Mouse (Mus musculus) limb, embryonic 15.5 days (tissue): ENCODE data around the gene Mesp1. TPM values are rescaled to one million over a fixed set of nuclear protein-coding genes. Genes with fewer than 3 reads are reported as not detected.
A peak's percentile ranks its signal among the peaks of the same experiment; 100 is the strongest.

ENCODE experiments used
- ATAC-seq: fragments of 200-750 bp; cut with Nextera tagmentation; 2 replicates; pipeline ENCODE4 v1.8.0; 2017; ENCODE audit warnings: low read depth, moderate TSS enrichment; ENCODE audit not compliant: insufficient number of reproducible peaks, low FRiP score, low TSS enrichment
- H3K27ac ChIP-seq: fragments of 300-500 bp; sonication (generic); 2 replicates; pipeline ENCODE4 v1.5.1; 2015; ENCODE audit warnings: moderate library complexity, mild to moderate bottlenecking, inconsistent platforms
- H3K27me3 ChIP-seq: fragments of 300-500 bp; sonication (generic); 2 replicates; pipeline ENCODE4 v1.6.1; 2015; ENCODE audit warnings: inconsistent platforms
- H3K36me3 ChIP-seq: fragments of 300-500 bp; sonication (generic); 2 replicates; pipeline ENCODE4 v1.6.1; 2015; ENCODE audit warnings: inconsistent platforms
- H3K4me1 ChIP-seq: fragments of 300-500 bp; sonication (generic); 2 replicates; pipeline ENCODE4 v1.6.1; 2015; ENCODE audit warnings: inconsistent platforms
- H3K4me2 ChIP-seq: fragments of 300-500 bp; sonication (generic); 2 replicates; pipeline ENCODE4 v1.6.1; 2015; ENCODE audit warnings: mild to moderate bottlenecking, inconsistent platforms
- H3K4me3 ChIP-seq: fragments of 300-500 bp; sonication (generic); 2 replicates; pipeline ENCODE4 v1.5.1; 2015; ENCODE audit warnings: mild to moderate bottlenecking, inconsistent platforms
- H3K9ac ChIP-seq: fragments of 300-500 bp; sonication (generic); 2 replicates; pipeline ENCODE4 v1.6.1; 2015; ENCODE audit warnings: inconsistent platforms
- H3K9me3 ChIP-seq: fragments of 300-500 bp; sonication (generic); 2 replicates; pipeline ENCODE4 v1.6.1; 2016; ENCODE audit warnings: inconsistent platforms
- WGBS: fragments of 180-500 bp; shearing (Covaris S2); methylation state at CpG from one replicate; pipeline ENCODE4 v1.1.7; 2015; 5-methylcytosine and 5-hydroxymethylcytosine counted together
- polyA plus RNA-seq: library from polyadenylated mRNA; unstranded; fragments of >200 nt; fragmentation: Nextera tagmentation; extraction: Ambion mirVana; gene quantifications from 2 replicates; pipeline ENCODE4 v1.2.1, GENCODE M21; 2015

Gene Mesp1
- 0.15 TPM in 1 of 2 replicates, not detected in the other for polyA plus RNA-seq

- Histone ChIP-seq H3K27ac (no peak within 1 kb of the TSS), H3K4me1 (peaks cover 13% of the 10 kb centered on the region), H3K9ac (peak within 1 kb of the TSS; percentile 17; the same call in 1 of the 2 replicates), H3K9me3 (no peaks in the 10 kb centered on the region), H3K4me3 (peak within 1 kb of the TSS; percentile 46), H3K27me3 (peaks cover 67% of the 10 kb centered on the region), H3K4me2 (peak within 1 kb of the TSS; percentile 91), H3K36me3 (no peaks in the 10 kb centered on the region)
- WGBS = 66% methylated on average over 6 of the region's 6 CpGs
- ATAC-seq = no peak
These were observed at the start of gene Mesp1 for GRCm38 (mm10) chr7:79793688-79794087. TSS of gene Mesp1 (minus strand) at chr7:79793788.

GRCm38 (mm10) chr7:79842163-79842562 is 48.6 kb upstream of the Mesp1 start:
- no peak for ATAC-seq
- 64% methylated on average over 7 of the region's 7 CpGs for WGBS
- peaks cover 28% of the 10 kb centered on the region for H3K36me3 ChIP-seq
- H3K4me2 ChIP-seq = no peak overlapping the region
- no peak overlapping the region for H3K27ac ChIP-seq
- H3K4me3 ChIP-seq = no peak overlapping the region
- H3K27me3 ChIP-seq = no peaks in the 10 kb centered on the region
- no peak overlapping the region for H3K9ac ChIP-seq
- H3K9me3 ChIP-seq = no peaks in the 10 kb centered on the region
- peaks cover 25% of the 10 kb centered on the region for H3K4me1 ChIP-seq

- ATAC-seq = no peak
These were observed 43.7 kb upstream of the Mesp1 start for GRCm38 (mm10) chr7:79837247-79837646.

GRCm38 (mm10) chr7:79835196-79835595 is 41.6 kb upstream of the Mesp1 start:
- WGBS = 94% methylated on average over 6 of the region's 6 CpGs
- H3K4me1 ChIP-seq = 0 out of 2 replicates have a peak, but pooled peaks cover 4% of the 10 kb centered on the region

More at GRCm38 (mm10) chr7:79837247-79837646, 43.7 kb upstream of the Mesp1 start:
- 76% methylated on average over 2 of the region's 2 CpGs for WGBS
- Histone ChIP-seq H3K27me3 (no peaks in the 10 kb centered on the region), H3K9ac (no peak overlapping the region), H3K36me3 (peaks cover 55% of the 10 kb centered on the region), H3K9me3 (no peaks in the 10 kb centered on the region), H3K4me1 (peaks cover 2% of the 10 kb centered on the region; the same call in 1 of the 2 replicates), H3K4me3 (no peak overlapping the region), H3K4me2 (no peak overlapping the region), H3K27ac (no peak overlapping the region)

GRCm38 (mm10) chr7:79832980-79833379 is 39.4 kb upstream of the Mesp1 start:
- ATAC-seq = peak; percentile 35; the same call in 1 of the 2 replicates
- H3K4me2 ChIP-seq = no peak overlapping the region
- no peak overlapping the region for H3K4me3 ChIP-seq
- H3K27ac ChIP-seq = no peak overlapping the region
- no peaks in the 10 kb centered on the region for H3K27me3 ChIP-seq
- no peak overlapping the region for H3K9ac ChIP-seq
- H3K9me3 ChIP-seq = no peaks in the 10 kb centered on the region
- H3K36me3 ChIP-seq = peaks cover 32% of the 10 kb centered on the region
- 0 out of 2 replicates have a peak, but pooled peaks cover 4% of the 10 kb centered on the region for H3K4me1 ChIP-seq

More at GRCm38 (mm10) chr7:79835196-79835595, 41.6 kb upstream of the Mesp1 start:
- peaks cover 42% of the 10 kb centered on the region for H3K36me3 ChIP-seq
- H3K4me3 ChIP-seq = no peak overlapping the region
- no peaks in the 10 kb centered on the region for H3K27me3 ChIP-seq
- H3K4me2 ChIP-seq = no peak overlapping the region
- no peak overlapping the region for H3K9ac ChIP-seq
- H3K27ac ChIP-seq = no peak overlapping the region
- ATAC-seq = no peak
- H3K9me3 ChIP-seq = no peaks in the 10 kb centered on the region

- no peak for ATAC-seq
These were observed 38.0 kb upstream of the Mesp1 start for GRCm38 (mm10) chr7:79831585-79831984.

GRCm38 (mm10) chr7:79831145-79831544 is 37.6 kb upstream of the Mesp1 start:
- Histone ChIP-seq H3K9me3 (no peaks in the 10 kb centered on the region), H3K4me1 (0 out of 2 replicates have a peak, but pooled peaks cover 4% of the 10 kb centered on the region), H3K27me3 (no peaks in the 10 kb centered on the region), H3K9ac (no peak overlapping the region), H3K36me3 (peaks cover 36% of the 10 kb centered on the region), H3K4me3 (no peak overlapping the region), H3K4me2 (no peak overlapping the region), H3K27ac (peak overlapping the region; percentile 19; the same call in 1 of the 2 replicates)
- no peak for ATAC-seq
- 43% methylated on average over 6 of the region's 6 CpGs for WGBS

More at GRCm38 (mm10) chr7:79831585-79831984, 38.0 kb upstream of the Mesp1 start:
- no peak overlapping the region for H3K4me3 ChIP-seq
- H3K27me3 ChIP-seq = no peaks in the 10 kb centered on the region
- 0 out of 2 replicates have a peak, but pooled peaks cover 4% of the 10 kb centered on the region for H3K4me1 ChIP-seq
- H3K9ac ChIP-seq = no peak overlapping the region
- H3K36me3 ChIP-seq = peaks cover 36% of the 10 kb centered on the region
- H3K27ac ChIP-seq = peak overlapping the region; percentile 19
- H3K4me2 ChIP-seq = no peak overlapping the region
- 49% methylated on average over 6 of the region's 6 CpGs for WGBS
- H3K9me3 ChIP-seq = no peaks in the 10 kb centered on the region

GRCm38 (mm10) chr7:79828341-79828740 is 34.8 kb upstream of the Mesp1 start:
- Histone ChIP-seq H3K4me3 (no peak overlapping the region), H3K4me2 (no peak overlapping the region), H3K4me1 (0 out of 2 replicates have a peak, but pooled peaks cover 4% of the 10 kb centered on the region), H3K36me3 (peaks cover 41% of the 10 kb centered on the region), H3K9me3 (no peaks in the 10 kb centered on the region), H3K9ac (no peak overlapping the region), H3K27me3 (no peaks in the 10 kb centered on the region), H3K27ac (no peak overlapping the region)
- 74% methylated on average over 3 of the region's 3 CpGs for WGBS
- ATAC-seq = no peak

GRCm38 (mm10) chr7:79822092-79822695 is 28.6 kb upstream of the Mesp1 start:
- Histone ChIP-seq H3K27me3 (0 out of 2 replicates have a peak, but pooled peaks cover 4% of the 10 kb centered on the region), H3K4me1 (peaks cover 3% of the 10 kb centered on the region; the same call in 1 of the 2 replicates), H3K9ac (no peak overlapping the region), H3K9me3 (no peaks in the 10 kb centered on the region), H3K36me3 (peaks cover 36% of the 10 kb centered on the region), H3K27ac (no peak overlapping the region), H3K4me2 (no peak overlapping the region), H3K4me3 (no peak overlapping the region)
- 75% methylated on average over 12 of the region's 12 CpGs for WGBS
- ATAC-seq = no peak

- Histone ChIP-seq H3K4me3 (no peak overlapping the region), H3K4me2 (no peak overlapping the region), H3K27me3 (0 out of 2 replicates have a peak, but pooled peaks cover 4% of the 10 kb centered on the region), H3K4me1 (peaks cover 3% of the 10 kb centered on the region; the same call in 1 of the 2 replicates), H3K27ac (no peak overlapping the region), H3K36me3 (peaks cover 15% of the 10 kb centered on the region; the same call in 1 of the 2 replicates), H3K9me3 (no peaks in the 10 kb centered on the region), H3K9ac (no peak overlapping the region)
- 50% methylated on average over 11 of the region's 11 CpGs for WGBS
- no peak for ATAC-seq
These were observed 26.4 kb upstream of the Mesp1 start for GRCm38 (mm10) chr7:79819996-79820395.

- Histone ChIP-seq H3K4me1 (peaks cover 3% of the 10 kb centered on the region; the same call in 1 of the 2 replicates), H3K4me3 (no peak overlapping the region), H3K27ac (no peak overlapping the region), H3K27me3 (0 out of 2 replicates have a peak, but pooled peaks cover 4% of the 10 kb centered on the region), H3K9me3 (no peaks in the 10 kb centered on the region), H3K36me3 (peaks cover 10% of the 10 kb centered on the region; the same call in 1 of the 2 replicates), H3K4me2 (no peak overlapping the region), H3K9ac (no peak overlapping the region)
- 39% methylated on average over 4 of the region's 4 CpGs for whole genome bisulfite sequencing
- no peak for ATAC-seq
These were observed 25.9 kb upstream of the Mesp1 start for GRCm38 (mm10) chr7:79819515-79819914.

- 0 out of 2 replicates have a peak, but pooled peaks cover 4% of the 10 kb centered on the region for H3K27me3 ChIP-seq
- H3K4me1 ChIP-seq = peaks cover 3% of the 10 kb centered on the region; the same call in 1 of the 2 replicates
- 4% methylated on average over 6 of the region's 6 CpGs for WGBS
- 0 out of 2 replicates have a peak, but pooled peaks cover 3% of the 10 kb centered on the region for H3K36me3 ChIP-seq
- no peak overlapping the region for H3K9ac ChIP-seq
- H3K9me3 ChIP-seq = no peaks in the 10 kb centered on the region
- no peak overlapping the region for H3K27ac ChIP-seq
- no peak overlapping the region for H3K4me2 ChIP-seq
- no peak overlapping the region for H3K4me3 ChIP-seq
- no peak for ATAC-seq
These were observed 24.7 kb upstream of the Mesp1 start for GRCm38 (mm10) chr7:79818321-79818720.
